Mouse (Mus musculus): ENCODE data around the gene Nckap1l. TPM values are rescaled to one million over a fixed set of nuclear protein-coding genes. Genes with fewer than 3 reads are reported as not detected.

The Nckap1l gene
- polyA plus RNA-seq, 1 experiment from 2014 or later, result 1.5 TPM

- Histone ChIP-seq H3K4me3 (ENCODE audit: low read depth, low read length) (no peak overlapping the region), H3K36me3 (ENCODE audit: control insufficient read depth, insufficient read depth, low read length) (no peaks in the 10 kb centered on the region), H3K9ac (ENCODE audit: low read depth, low read length) (no peak overlapping the region), H3K4me1 (ENCODE audit: control insufficient read depth, insufficient read depth, low read length) (peaks cover 47% of the 10 kb centered on the region), H3K9me3 (replicated peaks; ENCODE audit: control insufficient read depth, low read length, poor library complexity, severe bottlenecking) (no peaks in the 10 kb centered on the region), H3K27ac (ENCODE audit: low read length) (peak overlapping the region; percentile 12; the same call in 1 of the 2 replicates), H3K27me3 (ENCODE audit: control insufficient read depth, insufficient read depth, low read depth, low read length) (no peaks in the 10 kb centered on the region), H3K4me2 (ENCODE audit: low read length) (no peak overlapping the region)
- no peak for ATAC-seq
- 54% methylated on average over 3 of the region's 3 CpGs for WGBS
These were observed 55.7 kb downstream of the Nckap1l start for GRCm38 (mm10) chr15:103509317-103509716.

- Histone ChIP-seq H3K9ac (ENCODE audit: low read depth, low read length) (no peak overlapping the region), H3K4me2 (ENCODE audit: low read length) (no peak overlapping the region), H3K27me3 (ENCODE audit: control insufficient read depth, insufficient read depth, low read depth, low read length) (no peaks in the 10 kb centered on the region), H3K4me3 (ENCODE audit: low read depth, low read length) (no peak overlapping the region), H3K9me3 (replicated peaks; ENCODE audit: control insufficient read depth, low read length, poor library complexity, severe bottlenecking) (no peaks in the 10 kb centered on the region), H3K36me3 (ENCODE audit: control insufficient read depth, insufficient read depth, low read length) (no peaks in the 10 kb centered on the region), H3K4me1 (ENCODE audit: control insufficient read depth, insufficient read depth, low read length) (peaks cover 47% of the 10 kb centered on the region), H3K27ac (ENCODE audit: low read length) (no peak overlapping the region)
- ATAC-seq, result no peak
- 62% methylated on average over 1 of the region's 1 CpGs for WGBS
These were observed 58.1 kb downstream of the Nckap1l start for GRCm38 (mm10) chr15:103511652-103512051.

GRCm38 (mm10) chr15:103513621-103514031, 60.0 kb downstream of the Nckap1l start:
- Histone ChIP-seq H3K36me3 (ENCODE audit: control insufficient read depth, insufficient read depth, low read length) (no peaks in the 10 kb centered on the region), H3K4me3 (ENCODE audit: low read depth, low read length) (peak overlapping the region; percentile 34), H3K9ac (ENCODE audit: low read depth, low read length) (no peak overlapping the region), H3K27me3 (ENCODE audit: control insufficient read depth, insufficient read depth, low read depth, low read length) (no peaks in the 10 kb centered on the region), H3K27ac (ENCODE audit: low read length) (peak overlapping the region; percentile 62), H3K4me2 (ENCODE audit: low read length) (peak overlapping the region; percentile 50), H3K9me3 (replicated peaks; ENCODE audit: control insufficient read depth, low read length, poor library complexity, severe bottlenecking) (no peaks in the 10 kb centered on the region), H3K4me1 (ENCODE audit: control insufficient read depth, insufficient read depth, low read length) (peaks cover 46% of the 10 kb centered on the region)
- ATAC-seq, result peak; percentile 53
- 5% methylated on average over 7 of the region's 7 CpGs for WGBS

- H3K4me3 ChIP-seq (ENCODE audit: low read depth, low read length), result peak overlapping the region; percentile 34
- peak overlapping the region; percentile 50 for H3K4me2 ChIP-seq (ENCODE audit: low read length)
- no peaks in the 10 kb centered on the region for H3K9me3 ChIP-seq (replicated peaks; ENCODE audit: control insufficient read depth, low read length, poor library complexity, severe bottlenecking)
- H3K9ac ChIP-seq (ENCODE audit: low read depth, low read length), result peak overlapping the region; percentile 45; the same call in 1 of the 2 replicates
- ATAC-seq, result peak; percentile 94
- WGBS, result 3% methylated on average over 10 of the region's 10 CpGs
- H3K36me3 ChIP-seq (ENCODE audit: control insufficient read depth, insufficient read depth, low read length), result no peaks in the 10 kb centered on the region
- H3K27me3 ChIP-seq (ENCODE audit: control insufficient read depth, insufficient read depth, low read depth, low read length), result no peaks in the 10 kb centered on the region
- peaks cover 50% of the 10 kb centered on the region for H3K4me1 ChIP-seq (ENCODE audit: control insufficient read depth, insufficient read depth, low read length)
- H3K27ac ChIP-seq (ENCODE audit: low read length), result peak overlapping the region; percentile 62
These were observed 60.5 kb downstream of the Nckap1l start for GRCm38 (mm10) chr15:103514119-103514518.

GRCm38 (mm10) chr15:103514914-103515313, 61.3 kb downstream of the Nckap1l start:
- H3K27ac ChIP-seq (ENCODE audit: low read length), result peak overlapping the region; percentile 56
- peak overlapping the region; percentile 39; the same call in 1 of the 2 replicates for H3K9ac ChIP-seq (ENCODE audit: low read depth, low read length)
- 24% methylated on average over 3 of the region's 3 CpGs for WGBS

GRCm38 (mm10) chr15:103518600-103519385, 65.2 kb downstream of the Nckap1l start:
- Histone ChIP-seq H3K4me2 (ENCODE audit: low read length) (peak overlapping the region; percentile 18), H3K27ac (ENCODE audit: low read length) (peak overlapping the region; percentile 86), H3K27me3 (ENCODE audit: control insufficient read depth, insufficient read depth, low read depth, low read length) (no peaks in the 10 kb centered on the region), H3K9me3 (replicated peaks; ENCODE audit: control insufficient read depth, low read length, poor library complexity, severe bottlenecking) (no peaks in the 10 kb centered on the region), H3K9ac (ENCODE audit: low read depth, low read length) (no peak overlapping the region), H3K36me3 (ENCODE audit: control insufficient read depth, insufficient read depth, low read length) (peaks cover 16% of the 10 kb centered on the region), H3K4me3 (ENCODE audit: low read depth, low read length) (no peak overlapping the region), H3K4me1 (ENCODE audit: control insufficient read depth, insufficient read depth, low read length) (peaks cover 60% of the 10 kb centered on the region)
- ATAC-seq, result peak; percentile 53
- 0% methylated on average over 5 of the region's 5 CpGs for WGBS

More at GRCm38 (mm10) chr15:103514914-103515313, 61.3 kb downstream of the Nckap1l start:
- Histone ChIP-seq H3K27me3 (ENCODE audit: control insufficient read depth, insufficient read depth, low read depth, low read length) (no peaks in the 10 kb centered on the region), H3K4me1 (ENCODE audit: control insufficient read depth, insufficient read depth, low read length) (peaks cover 53% of the 10 kb centered on the region), H3K36me3 (ENCODE audit: control insufficient read depth, insufficient read depth, low read length) (no peaks in the 10 kb centered on the region), H3K4me2 (ENCODE audit: low read length) (peak overlapping the region; percentile 50), H3K9me3 (replicated peaks; ENCODE audit: control insufficient read depth, low read length, poor library complexity, severe bottlenecking) (no peaks in the 10 kb centered on the region), H3K4me3 (ENCODE audit: low read depth, low read length) (peak overlapping the region; percentile 6; the same call in 1 of the 2 replicates)
- ATAC-seq, result no peak

- 6% methylated on average over 4 of the region's 4 CpGs for WGBS
- no peaks in the 10 kb centered on the region for H3K27me3 ChIP-seq (ENCODE audit: control insufficient read depth, insufficient read depth, low read depth, low read length)
- peak overlapping the region; percentile 86 for H3K27ac ChIP-seq (ENCODE audit: low read length)
- ATAC-seq, result peak; percentile 61
- H3K4me2 ChIP-seq (ENCODE audit: low read length), result peak overlapping the region; percentile 18
- peaks cover 22% of the 10 kb centered on the region for H3K36me3 ChIP-seq (ENCODE audit: control insufficient read depth, insufficient read depth, low read length)
- peak overlapping the region; percentile 23; the same call in 1 of the 2 replicates for H3K9ac ChIP-seq (ENCODE audit: low read depth, low read length)
- H3K9me3 ChIP-seq (replicated peaks; ENCODE audit: control insufficient read depth, low read length, poor library complexity, severe bottlenecking), result no peaks in the 10 kb centered on the region
- H3K4me3 ChIP-seq (ENCODE audit: low read depth, low read length), result no peak overlapping the region
- H3K4me1 ChIP-seq (ENCODE audit: control insufficient read depth, insufficient read depth, low read length), result peaks cover 56% of the 10 kb centered on the region
These were observed 66.1 kb downstream of the Nckap1l start for GRCm38 (mm10) chr15:103519386-103520378.

- 56% methylated on average over 3 of the region's 3 CpGs for WGBS
- Histone ChIP-seq H3K4me3 (ENCODE audit: low read depth, low read length) (no peak overlapping the region), H3K36me3 (ENCODE audit: control insufficient read depth, insufficient read depth, low read length) (peaks cover 26% of the 10 kb centered on the region), H3K4me1 (ENCODE audit: control insufficient read depth, insufficient read depth, low read length) (peaks cover 38% of the 10 kb centered on the region), H3K9ac (ENCODE audit: low read depth, low read length) (no peak overlapping the region), H3K9me3 (replicated peaks; ENCODE audit: control insufficient read depth, low read length, poor library complexity, severe bottlenecking) (no peaks in the 10 kb centered on the region), H3K27me3 (ENCODE audit: control insufficient read depth, insufficient read depth, low read depth, low read length) (no peaks in the 10 kb centered on the region), H3K4me2 (ENCODE audit: low read length) (no peak overlapping the region), H3K27ac (ENCODE audit: low read length) (peak overlapping the region; percentile 61)
- ATAC-seq, result no peak
These were observed 69.0 kb downstream of the Nckap1l start for GRCm38 (mm10) chr15:103522458-103523099.

Measured in midbrain, embryonic 16.5 days (tissue).